Mouse (Mus musculus): Measurements from ENCODE around the gene Sct. TPM values are rescaled to one million over a fixed set of nuclear protein-coding genes. Genes with fewer than 3 reads are reported as not detected.

Sct gene
- polyA plus RNA-seq (2012; rRNA removed) = 0.56 and 1.6 TPM in 2 replicates

GRCm38 (mm10) chr7:141278766-141279590 lies at the start of gene Sct:
Gene Sct (minus strand): TSS chr7:141279133.

GRCm38 (mm10) chr7:141327469-141328372 lies 48.8 kb upstream of the Sct start, which contains the start of the genes Deaf1 and Tmem80:
Gene Deaf1 (minus strand): TSS chr7:141327690.
Gene Tmem80 (plus strand): TSS chr7:141327739.

GRCm38 (mm10) chr7:141291921-141292582 lies 13.1 kb upstream of the Sct start, which contains the start of gene Drd4:
Gene Drd4 (plus strand): TSS chr7:141292006.

GRCm38 (mm10) chr7:141276546-141276945 lies 2.4 kb downstream of the Sct start, which contains the start of gene Cdhr5:
Gene Cdhr5 (minus strand): TSS chr7:141276786.

GRCm38 (mm10) chr7:141265739-141266561 lies 13.0 kb downstream of the Sct start, which contains the start of gene Irf7:
Gene Irf7 (minus strand): TSS chr7:141266481.

Other genes with a start within 250 kb of the Sct start
- 1.2 and 1.6 TPM in 2 replicates for gene B4galnt4, start 218.0 kb downstream of the Sct start, polyA plus RNA-seq (2012; rRNA removed)
- 87.1 and 93.8 TPM in 2 replicates for gene Pkp3, start 200.9 kb downstream of the Sct start, polyA plus RNA-seq (2012; rRNA removed)
- gene Sigirr, start 178.6 kb downstream of the Sct start, polyA plus RNA-seq (2012; rRNA removed) = 18.7 and 23.0 TPM in 2 replicates
- gene Ano9, start 161.3 kb downstream of the Sct start, polyA plus RNA-seq (2012; rRNA removed) = 18.4 and 22.0 TPM in 2 replicates
- 9.4 and 13.8 TPM in 2 replicates for gene Ptdss2, start 156.8 kb downstream of the Sct start, polyA plus RNA-seq (2012; rRNA removed)
- gene Rnh1, start 106.3 kb downstream of the Sct start, polyA plus RNA-seq (2012; rRNA removed) = 80.4 and 88.4 TPM in 2 replicates
- gene Hras, start 85.1 kb downstream of the Sct start, polyA plus RNA-seq (2012; rRNA removed) = 44.2 and 44.7 TPM in 2 replicates
- gene Lrrc56, start 85.0 kb downstream of the Sct start, polyA plus RNA-seq (2012; rRNA removed) = 2.5 and 2.6 TPM in 2 replicates
- 3.7 and 6.7 TPM in 2 replicates for gene Lmntd2, start 65.1 kb downstream of the Sct start, polyA plus RNA-seq (2012; rRNA removed)
- 85.9 and 98.2 TPM in 2 replicates for gene Rassf7, start 63.3 kb downstream of the Sct start, polyA plus RNA-seq (2012; rRNA removed)
- 15.5 and 16.7 TPM in 2 replicates for gene Phrf1, start 50.3 kb downstream of the Sct start, polyA plus RNA-seq (2012; rRNA removed)
- 43.3 and 72.0 TPM in 2 replicates for gene Irf7, start 12.7 kb downstream of the Sct start, polyA plus RNA-seq (2012; rRNA removed)
- 1.7 and 3.0 TPM in 2 replicates for gene Cdhr5, start 2.3 kb downstream of the Sct start, polyA plus RNA-seq (2012; rRNA removed)
- gene Drd4, start 12.9 kb upstream of the Sct start, polyA plus RNA-seq (2012; rRNA removed) = not detected in 2 replicates
- gene Deaf1, start 48.6 kb upstream of the Sct start, polyA plus RNA-seq (2012; rRNA removed) = 10.8 and 14.7 TPM in 2 replicates
- gene Tmem80, start 48.6 kb upstream of the Sct start, polyA plus RNA-seq (2012; rRNA removed) = 8.8 and 10.4 TPM in 2 replicates
- 120 and 128 TPM in 2 replicates for gene Eps8l2, start 59.7 kb upstream of the Sct start, polyA plus RNA-seq (2012; rRNA removed)
- 99.5 and 105 TPM in 2 replicates for gene Taldo1, start 113.1 kb upstream of the Sct start, polyA plus RNA-seq (2012; rRNA removed)
- 18.6 and 20.4 TPM in 2 replicates for gene Gatd1, start 135.0 kb upstream of the Sct start, polyA plus RNA-seq (2012; rRNA removed)
- gene Cend1, start 150.4 kb upstream of the Sct start, polyA plus RNA-seq (2012; rRNA removed) = 1.4 and 1.5 TPM in 2 replicates
- 41.6 and 43.2 TPM in 2 replicates for gene Slc25a22, start 158.8 kb upstream of the Sct start, polyA plus RNA-seq (2012; rRNA removed)
- 4.1 and 4.6 TPM in 2 replicates for gene Pidd1, start 164.9 kb upstream of the Sct start, polyA plus RNA-seq (2012; rRNA removed)
- 175 and 185 TPM in 2 replicates for gene Rplp2, start 168.2 kb upstream of the Sct start, polyA plus RNA-seq (2012; rRNA removed)
- 120 and 147 TPM in 2 replicates for gene Pnpla2, start 176.1 kb upstream of the Sct start, polyA plus RNA-seq (2012; rRNA removed)
- 78.0 and 82.9 TPM in 2 replicates for gene Cracr2b, start 182.0 kb upstream of the Sct start, polyA plus RNA-seq (2012; rRNA removed)
- 169 and 189 TPM in 2 replicates for gene Cd151, start 188.3 kb upstream of the Sct start, polyA plus RNA-seq (2012; rRNA removed)
- 16.5 and 20.9 TPM in 2 replicates for gene Polr2l, start 196.0 kb upstream of the Sct start, polyA plus RNA-seq (2012; rRNA removed)
- gene Tspan4, start 196.1 kb upstream of the Sct start, polyA plus RNA-seq (2012; rRNA removed) = 20.3 and 24.1 TPM in 2 replicates